Mouse (Mus musculus) CD4-positive, CD25-positive, alpha-beta regulatory T cell (primary cell): ENCODE data around the gene Lgals3. TPM values are rescaled to one million over a fixed set of nuclear protein-coding genes. Genes with fewer than 3 reads are reported as not detected.

Experiments
- polyA plus RNA-seq: library from polyadenylated mRNA; unstranded; fragments of 100-300 nt; shearing (Covaris generic); gene quantifications from one replicate; pipeline ENCODE4 v1.2.1, GENCODE M21; 2017

Lgals3 gene
- polyA plus RNA-seq, result 6.9 TPM

GRCm38 (mm10) chr14:47367461-47367860, at the start of gene Lgals3:
Gene Lgals3 (plus strand): TSS chr14:47367751.

GRCm38 (mm10) chr14:47417775-47418665, 50.5 kb downstream of the Lgals3 start, which contains the start of gene Dlgap5:
Gene Dlgap5 (minus strand): TSS chr14:47418407.

Other genes with a start within 250 kb of the Lgals3 start
- 12.1 TPM for gene Gch1, start 178.3 kb upstream of the Lgals3 start, polyA plus RNA-seq
- 12.3 TPM for gene Wdhd1, start 90.9 kb upstream of the Lgals3 start, polyA plus RNA-seq
- 13.7 TPM for gene Socs4, start 90.8 kb upstream of the Lgals3 start, polyA plus RNA-seq
- 47.0 TPM for gene Mapk1ip1l, start 69.5 kb upstream of the Lgals3 start, polyA plus RNA-seq
- gene Dlgap5, start 50.7 kb downstream of the Lgals3 start, polyA plus RNA-seq, result 11.5 TPM
- gene Fbxo34, start 82.7 kb downstream of the Lgals3 start, polyA plus RNA-seq, result 20.9 TPM
- 15.5 TPM for gene Atg14, start 202.9 kb downstream of the Lgals3 start, polyA plus RNA-seq